Mouse (Mus musculus): Measurements from ENCODE around the gene Selenbp2. TPM values are rescaled to one million over a fixed set of nuclear protein-coding genes. Genes with fewer than 3 reads are reported as not detected.
A peak's percentile ranks its signal among the peaks of the same experiment; 100 is the strongest.
"Not testable (repeated sequence)": the region's sequence is repeated elsewhere in the genome, so short reads cannot be mapped to it uniquely, and the experiment has no call there.

The Selenbp2 gene
- polyA plus RNA-seq, 1 experiment from 2014 or later, result 35.1 TPM

DNA sequence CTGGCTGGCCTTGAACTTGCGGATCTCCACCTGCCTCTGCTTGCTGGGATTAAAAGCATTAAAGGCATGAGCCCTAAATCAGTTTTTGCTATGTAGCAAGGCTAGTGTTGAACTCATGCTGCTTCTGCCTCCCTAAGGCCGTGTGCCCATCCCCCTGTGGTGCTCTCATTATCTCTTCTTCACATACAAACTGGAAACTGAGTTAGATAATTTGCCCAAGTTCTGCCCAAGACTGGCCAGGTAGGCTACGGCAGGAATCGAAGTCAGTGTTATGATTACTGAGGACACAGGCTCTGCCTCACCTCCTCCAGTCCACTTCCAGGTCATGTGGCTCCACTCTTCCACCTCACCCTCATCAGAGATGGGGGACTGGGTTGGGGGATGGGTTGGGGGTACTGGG, 2.9 kb downstream of the Selenbp2 start:
- H3K4me2 ChIP-seq (ENCODE audit: low read depth, low read length); ATAC-seq; DNase-seq; H3K27ac ChIP-seq (ENCODE audit: low read depth); H3K27me3 ChIP-seq (ENCODE audit: insufficient read depth, low read length); H3K4me3 ChIP-seq (ENCODE audit: low read depth, low read length); H3K36me3 ChIP-seq (replicated peaks; ENCODE audit: insufficient read depth, low read length); H3K9me3 ChIP-seq (ENCODE audit: low read length); H3K4me1 ChIP-seq (ENCODE audit: insufficient read depth); H3K9ac ChIP-seq (replicated peaks): not testable (repeated sequence)
- WGBS (ENCODE audit: insufficient replicate concordance), result 69% methylated on average over 4 of the region's 4 CpGs
- 0 out of 2 replicates have a peak, but pooled peaks have one; percentile 25 for TF ChIP-seq EP300 (IDR thresholded peaks at IDR 0.05; ENCODE audit: low read depth)

GRCm38 (mm10) chr3:94702163-94702810, 8.9 kb downstream of the Selenbp2 start:
- not testable (repeated sequence) for H3K4me3 ChIP-seq (ENCODE audit: low read depth, low read length); H3K9ac ChIP-seq (replicated peaks); H3K36me3 ChIP-seq (replicated peaks; ENCODE audit: insufficient read depth, low read length); H3K9me3 ChIP-seq (ENCODE audit: low read length); H3K4me1 ChIP-seq (ENCODE audit: insufficient read depth); H3K27me3 ChIP-seq (ENCODE audit: insufficient read depth, low read length)
- 70% methylated on average over 5 of the region's 7 CpGs for WGBS (ENCODE audit: insufficient replicate concordance)
- peak; percentile 85 for TF ChIP-seq EP300 (IDR thresholded peaks at IDR 0.05; ENCODE audit: low read depth)
- DNase-seq, result peak; percentile 70
- Histone ChIP-seq H3K27ac (ENCODE audit: low read depth) (peak overlapping the region; percentile 82), H3K4me2 (ENCODE audit: low read depth, low read length) (peak overlapping the region; percentile 15; the same call in 1 of the 2 replicates)
- peak; percentile 96 for ATAC-seq

GRCm38 (mm10) chr3:94702856-94703255, 9.5 kb downstream of the Selenbp2 start:
- peak; percentile 55 for ATAC-seq

GRCm38 (mm10) chr3:94703364-94703763, 10.0 kb downstream of the Selenbp2 start:
- peak; percentile 51; the same call in 1 of the 2 replicates for ATAC-seq
- peak; percentile 76 for TF ChIP-seq CTCF (IDR thresholded peaks at IDR 0.05; ENCODE audit: low read depth)
- not testable (repeated sequence) for H3K27ac ChIP-seq (ENCODE audit: low read depth); H3K4me2 ChIP-seq (ENCODE audit: low read depth, low read length); H3K36me3 ChIP-seq (replicated peaks; ENCODE audit: insufficient read depth, low read length); H3K4me3 ChIP-seq (ENCODE audit: low read depth, low read length); H3K9ac ChIP-seq (replicated peaks); DNase-seq; H3K4me1 ChIP-seq (ENCODE audit: insufficient read depth); H3K27me3 ChIP-seq (ENCODE audit: insufficient read depth, low read length); H3K9me3 ChIP-seq (ENCODE audit: low read length)
- WGBS (ENCODE audit: insufficient replicate concordance), result 23% methylated on average over 3 of the region's 3 CpGs

More at GRCm38 (mm10) chr3:94702856-94703255, 9.5 kb downstream of the Selenbp2 start:
- Histone ChIP-seq H3K27me3 (ENCODE audit: insufficient read depth, low read length) (no peaks in the 10 kb centered on the region), H3K4me1 (ENCODE audit: insufficient read depth) (peaks cover 5% of the 10 kb centered on the region; the same call in 1 of the 2 replicates), H3K4me3 (ENCODE audit: low read depth, low read length) (no peak overlapping the region), H3K27ac (ENCODE audit: low read depth) (peak overlapping the region; percentile 82), H3K9ac (replicated peaks) (no peak overlapping the region), H3K9me3 (ENCODE audit: low read length) (no peaks in the 10 kb centered on the region), H3K36me3 (replicated peaks; ENCODE audit: insufficient read depth, low read length) (no peaks in the 10 kb centered on the region), H3K4me2 (ENCODE audit: low read depth, low read length) (peak overlapping the region; percentile 15; the same call in 1 of the 2 replicates)
- TF ChIP-seq EP300 (IDR thresholded peaks at IDR 0.05; ENCODE audit: low read depth) (no peak), CTCF (IDR thresholded peaks at IDR 0.05; ENCODE audit: low read depth) (no peak)
- WGBS (ENCODE audit: insufficient replicate concordance), result 66% methylated on average over 3 of the region's 3 CpGs
- no peak for DNase-seq

DNA sequence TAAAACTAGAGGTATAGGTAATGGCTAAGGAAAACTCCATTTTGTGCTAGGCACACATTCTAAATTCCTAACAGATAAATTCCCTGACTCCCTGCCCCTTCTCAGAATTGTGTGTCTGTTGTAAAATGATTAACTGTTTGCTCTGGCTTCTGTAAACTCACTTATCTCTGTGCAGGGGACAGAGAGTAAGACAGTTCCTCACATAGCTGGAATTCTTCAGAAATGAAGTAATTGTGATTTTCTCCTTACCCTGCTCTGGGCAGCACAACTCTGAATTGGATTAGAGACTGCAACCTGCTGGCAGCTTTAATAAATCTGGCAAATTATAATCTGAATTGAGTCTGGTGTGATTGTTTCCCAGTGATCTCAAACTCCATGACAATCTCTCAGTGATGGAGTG, 17.2 kb downstream of the Selenbp2 start:
- H3K9ac ChIP-seq (replicated peaks); H3K4me2 ChIP-seq (ENCODE audit: low read depth, low read length); H3K27me3 ChIP-seq (ENCODE audit: insufficient read depth, low read length); DNase-seq; H3K36me3 ChIP-seq (replicated peaks; ENCODE audit: insufficient read depth, low read length); ATAC-seq; H3K4me3 ChIP-seq (ENCODE audit: low read depth, low read length); H3K9me3 ChIP-seq (ENCODE audit: low read length); H3K27ac ChIP-seq (ENCODE audit: low read depth); H3K4me1 ChIP-seq (ENCODE audit: insufficient read depth): not testable (repeated sequence)

DNA sequence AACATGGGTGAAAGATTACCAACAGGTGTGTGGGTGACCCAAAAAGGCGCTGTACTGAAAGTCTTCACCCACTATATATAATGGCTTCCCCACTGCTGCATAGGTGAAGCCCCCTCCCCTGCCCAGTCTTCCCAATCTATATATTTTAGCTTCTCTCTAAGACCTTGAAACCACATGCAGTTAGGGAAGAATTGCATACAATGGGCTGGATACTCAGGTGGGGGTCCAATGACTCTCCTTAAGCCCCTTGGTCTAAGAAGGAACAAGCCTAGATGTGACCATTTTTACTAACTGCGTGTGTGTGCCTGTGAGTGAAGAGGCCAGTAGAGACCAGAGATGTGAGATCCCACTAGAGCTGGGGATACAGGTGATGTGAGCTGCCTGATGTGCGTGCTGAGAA, 20.1 kb downstream of the Selenbp2 start:
- H3K27me3 ChIP-seq (ENCODE audit: insufficient read depth, low read length); ATAC-seq; H3K4me1 ChIP-seq (ENCODE audit: insufficient read depth); H3K4me3 ChIP-seq (ENCODE audit: low read depth, low read length); H3K9ac ChIP-seq (replicated peaks); DNase-seq; H3K4me2 ChIP-seq (ENCODE audit: low read depth, low read length); H3K9me3 ChIP-seq (ENCODE audit: low read length); H3K36me3 ChIP-seq (replicated peaks; ENCODE audit: insufficient read depth, low read length); H3K27ac ChIP-seq (ENCODE audit: low read depth): not testable (repeated sequence)
- 83% methylated on average over 3 of the region's 3 CpGs for WGBS (ENCODE audit: insufficient replicate concordance)

- not testable (repeated sequence) for DNase-seq; H3K36me3 ChIP-seq (replicated peaks; ENCODE audit: insufficient read depth, low read length); ATAC-seq; H3K4me2 ChIP-seq (ENCODE audit: low read depth, low read length); H3K4me1 ChIP-seq (ENCODE audit: insufficient read depth); H3K9ac ChIP-seq (replicated peaks); H3K4me3 ChIP-seq (ENCODE audit: low read depth, low read length); H3K27ac ChIP-seq (ENCODE audit: low read depth); H3K27me3 ChIP-seq (ENCODE audit: insufficient read depth, low read length); H3K9me3 ChIP-seq (ENCODE audit: low read length)
- WGBS (ENCODE audit: insufficient replicate concordance), result 59% methylated on average over 1 of the region's 1 CpGs
Measured at GRCm38 (mm10) chr3:94718253-94718652, 24.9 kb downstream of the Selenbp2 start.
